Mouse (Mus musculus) megakaryocyte-erythroid progenitor cell, adult 5-6 weeks (primary cell): Measurements from ENCODE around the gene Hoxa13. TPM values are rescaled to one million over a fixed set of nuclear protein-coding genes. Genes with fewer than 3 reads are reported as not detected.

Experiments
- ATAC-seq: replicated peaks from 2 replicates; pipeline ENCODE4 v1.8.0; 2016; ENCODE audit warnings: mild to moderate bottlenecking, inconsistent platforms; ENCODE audit not compliant: severe bottlenecking, poor library complexity, low FRiP score, low TSS enrichment
- total RNA-seq, 2 experiments: library from RNA; stranded (forward) in 1 of 2; stranded (reverse) in 1 of 2; fragments of 200-1000, 215-1000 nt in 1 of 2; fragments of >200 nt in 1 of 2; fragmentation: Nextera tagmentation in 1 of 2; gene quantifications; 2 replicates each; pipeline ENCODE4 v1.2.3; 2014 to 2017

Hoxa13 gene
- total RNA-seq, 2 experiments from 2014 or later, result not detected

DNA sequence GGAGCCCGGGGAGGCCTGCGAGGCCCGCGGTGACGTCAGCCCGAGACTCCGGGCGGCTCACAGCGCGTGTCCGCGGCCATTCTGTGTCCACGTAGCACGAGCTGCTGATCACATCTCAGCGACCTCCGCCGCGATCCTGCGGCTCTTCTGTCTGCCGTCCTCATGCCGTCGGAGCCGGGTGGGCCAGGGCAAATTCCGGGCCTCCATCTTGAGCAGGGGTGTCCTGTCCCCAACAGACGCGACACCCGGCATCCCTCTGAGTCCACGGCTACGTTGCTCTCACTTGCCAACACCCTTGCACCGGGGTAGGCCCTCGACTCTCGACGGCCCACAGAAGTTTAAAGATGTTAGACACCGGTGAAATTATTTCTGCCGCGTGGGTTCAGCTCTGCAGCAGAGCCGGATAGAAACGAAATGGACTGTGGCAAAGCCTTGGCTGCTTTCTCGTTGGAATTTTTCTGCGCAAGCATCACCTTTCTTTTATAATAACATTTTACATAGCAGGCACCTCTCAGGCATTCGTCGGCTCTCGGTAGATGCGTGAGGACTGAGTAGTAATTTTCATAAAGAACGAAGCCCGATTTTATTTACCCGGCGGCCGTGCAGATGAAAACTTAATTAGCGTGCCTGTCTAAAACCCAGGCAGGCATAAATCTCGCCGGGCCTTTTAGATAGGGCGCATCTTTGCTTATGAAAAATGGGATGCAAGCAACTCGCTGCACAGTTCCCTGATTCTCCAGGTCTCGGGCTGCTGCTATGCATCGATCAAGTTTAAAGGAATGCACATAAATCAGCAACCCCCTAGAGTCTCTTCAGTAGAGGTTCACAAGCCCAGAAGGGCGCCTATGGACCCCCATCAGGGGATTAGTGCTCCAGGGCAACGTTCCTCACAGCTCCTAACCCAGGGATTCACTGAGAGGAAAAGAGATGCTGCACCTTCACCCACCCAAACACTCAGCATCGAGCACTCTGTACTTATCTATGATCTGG, 6.9 kb downstream of the Hoxa13 start:
- ATAC-seq, result no peak

DNA sequence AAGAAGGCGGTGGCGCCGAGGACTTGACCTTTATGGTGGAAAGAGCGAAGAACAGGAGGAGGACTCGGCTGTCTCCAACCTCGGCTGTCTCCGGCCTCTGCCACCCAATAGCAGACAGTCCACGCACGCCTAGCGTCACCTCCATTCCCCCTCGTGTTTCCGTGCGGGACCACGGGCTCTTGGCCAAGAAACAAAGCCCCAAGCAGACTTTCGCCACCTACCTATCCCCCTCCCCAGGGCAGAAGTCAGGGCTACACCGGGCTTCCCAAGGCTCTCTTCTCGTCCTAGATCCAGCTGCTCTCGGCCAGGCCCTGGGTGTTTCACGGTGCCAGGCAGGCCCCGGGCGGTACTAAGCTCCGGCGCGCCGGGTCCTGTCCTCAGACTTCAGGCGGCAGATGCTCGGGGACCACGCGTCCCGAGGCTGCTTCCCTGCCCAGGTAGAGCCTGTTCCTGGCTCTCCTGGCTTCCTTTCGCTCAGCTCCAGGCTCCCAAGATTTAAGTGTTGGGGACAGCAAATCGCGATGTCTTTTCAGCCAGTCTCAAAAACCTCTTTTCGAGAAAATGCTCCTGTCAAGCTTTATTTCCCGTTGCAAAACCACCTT, 7.8 kb downstream of the Hoxa13 start:
- ATAC-seq, result peak; percentile 9; the same call in 1 of the 2 replicates

DNA sequence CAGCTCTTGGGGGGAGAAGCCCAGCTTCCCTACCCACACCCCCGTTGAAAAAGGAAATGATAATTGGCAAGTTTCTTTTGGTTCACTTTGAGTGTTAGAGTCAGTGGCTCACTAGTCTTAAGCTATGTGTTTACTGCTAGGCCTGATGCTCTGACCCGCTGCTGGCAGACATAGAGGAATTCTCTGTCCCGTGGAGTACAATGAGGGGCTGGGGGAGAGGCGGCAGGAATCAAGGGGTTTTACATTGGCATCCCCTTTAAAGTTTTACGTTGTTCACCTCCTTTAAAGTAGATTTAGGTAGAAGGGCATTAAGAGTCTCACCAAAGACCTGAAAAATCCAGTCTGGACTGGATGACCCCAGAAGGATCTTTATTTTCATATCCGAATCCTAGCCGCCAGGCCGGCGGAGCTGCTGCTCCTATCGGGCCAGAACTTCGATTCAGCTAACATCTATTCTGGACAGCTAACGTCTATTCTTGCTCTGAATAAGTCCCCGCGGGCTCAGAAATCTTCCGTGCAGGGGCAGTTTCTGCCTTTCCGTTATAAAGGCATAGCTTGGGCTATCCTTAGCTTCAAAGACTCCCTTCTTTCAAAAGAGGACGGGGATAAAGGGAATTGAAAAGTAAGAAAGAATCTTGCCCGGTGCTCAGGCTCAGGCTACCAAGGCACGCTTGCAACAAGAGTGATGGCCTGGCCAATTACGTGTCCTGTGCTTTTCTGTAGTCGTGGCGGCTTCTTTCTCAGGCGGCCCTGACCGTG, 8.5 kb downstream of the Hoxa13 start:
- no peak for ATAC-seq

DNA sequence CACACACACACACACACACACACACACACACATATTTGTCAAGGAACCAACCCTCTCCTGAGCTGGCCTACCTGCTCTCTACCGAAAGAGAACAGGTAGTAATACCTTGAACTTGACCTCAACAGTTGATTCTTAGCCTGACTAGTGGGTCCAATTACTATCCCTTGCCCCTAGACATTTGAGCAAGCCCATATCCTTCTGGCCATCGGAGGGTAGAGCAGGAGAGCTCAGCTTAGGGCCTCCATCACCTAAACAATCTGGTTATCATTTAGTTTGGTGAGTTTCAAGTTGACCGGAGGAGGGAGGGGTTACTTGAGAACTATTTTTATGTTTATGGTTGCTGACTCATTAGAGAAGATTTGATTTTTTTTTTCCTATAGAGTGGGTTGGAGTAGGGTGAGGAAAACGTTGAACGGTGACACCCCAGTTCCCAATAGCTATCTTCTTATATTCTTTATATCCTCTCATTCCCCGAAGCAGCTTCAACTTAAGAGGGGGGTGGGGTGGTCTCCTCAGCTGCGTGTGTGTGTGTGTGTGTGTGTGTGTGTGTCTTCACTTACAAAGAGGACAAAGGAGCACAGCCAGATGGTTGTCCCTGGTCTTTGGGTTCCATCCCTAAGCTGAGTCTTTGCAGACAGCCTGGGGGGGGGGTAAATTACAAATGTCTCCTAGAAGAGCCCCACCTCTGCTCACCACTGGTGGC, 9.4 kb downstream of the Hoxa13 start:
- no peak for ATAC-seq

DNA sequence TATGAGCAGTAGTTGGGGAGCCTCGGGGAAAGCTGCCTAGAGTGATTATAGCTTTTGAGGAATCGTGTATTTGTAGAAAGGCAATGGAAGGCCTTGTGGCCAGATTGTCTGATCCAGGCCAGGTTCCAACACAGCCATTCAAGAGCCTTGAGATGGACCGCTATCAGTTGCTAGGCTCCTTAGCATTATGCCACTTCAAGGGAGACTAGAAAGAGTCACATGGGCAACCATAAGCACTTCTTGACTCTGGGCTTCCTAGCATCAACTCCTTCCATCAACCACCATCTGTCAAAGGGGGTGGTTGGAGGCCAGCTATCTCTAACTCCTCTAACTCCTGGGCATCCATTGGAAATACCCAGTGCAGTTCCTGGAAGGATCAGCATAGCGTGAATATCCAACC, 10.9 kb downstream of the Hoxa13 start:
- no peak for ATAC-seq

DNA sequence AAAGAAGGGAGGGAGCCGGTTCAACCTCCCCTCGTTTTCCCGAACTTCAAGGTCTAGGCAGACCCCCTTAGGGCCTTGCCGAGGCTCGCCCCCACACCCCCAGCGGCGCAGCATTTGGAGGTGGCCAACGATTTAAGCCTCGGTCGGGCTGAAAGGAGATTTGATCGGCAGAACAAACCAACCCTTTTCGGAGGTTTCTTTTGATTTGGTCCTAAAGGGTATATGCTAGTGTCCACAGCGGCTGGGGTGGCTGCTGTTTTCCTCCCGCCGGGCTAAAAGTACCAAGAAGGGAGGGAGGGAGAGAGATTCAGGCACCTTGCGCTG, 11.3 kb downstream of the Hoxa13 start:
- ATAC-seq, result no peak

DNA sequence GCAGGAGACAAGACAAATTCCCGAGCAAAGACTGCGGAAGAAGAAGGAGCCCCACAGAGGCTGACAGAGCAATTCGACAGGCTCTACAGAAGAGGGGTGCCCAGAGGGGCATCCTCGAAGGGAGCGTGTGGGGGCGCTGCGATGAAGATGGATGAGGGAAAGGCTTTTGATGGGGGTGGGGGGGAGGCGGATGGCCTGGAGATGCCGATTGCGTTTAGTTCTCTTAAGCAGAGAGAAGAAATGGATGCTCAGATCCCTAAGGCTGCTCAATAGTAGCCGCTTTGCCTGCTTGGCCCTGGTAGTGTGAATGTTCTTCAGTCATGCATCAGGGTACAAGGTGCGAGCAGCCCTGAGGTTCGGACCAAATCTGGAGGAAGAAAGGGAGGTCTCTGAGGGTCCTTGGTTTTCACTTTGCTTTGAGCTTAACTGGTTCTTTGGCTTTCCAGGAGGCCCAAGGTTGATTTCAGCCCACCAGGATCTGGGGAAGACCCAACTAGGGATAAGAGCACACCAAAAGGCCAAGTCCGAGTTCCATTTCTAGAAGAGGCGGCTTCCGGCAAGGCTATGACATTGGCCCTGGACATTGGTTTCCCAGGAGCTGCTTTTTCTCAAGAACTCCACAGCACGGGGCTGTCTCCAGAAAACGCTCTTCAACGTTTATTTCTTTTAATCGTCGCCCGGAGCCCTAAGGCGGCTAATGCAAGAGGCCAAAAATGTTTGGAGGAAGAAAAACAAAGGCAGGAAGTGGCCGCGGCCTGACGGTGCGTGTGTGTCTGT, 11.9 kb downstream of the Hoxa13 start:
- ATAC-seq, result no peak

DNA sequence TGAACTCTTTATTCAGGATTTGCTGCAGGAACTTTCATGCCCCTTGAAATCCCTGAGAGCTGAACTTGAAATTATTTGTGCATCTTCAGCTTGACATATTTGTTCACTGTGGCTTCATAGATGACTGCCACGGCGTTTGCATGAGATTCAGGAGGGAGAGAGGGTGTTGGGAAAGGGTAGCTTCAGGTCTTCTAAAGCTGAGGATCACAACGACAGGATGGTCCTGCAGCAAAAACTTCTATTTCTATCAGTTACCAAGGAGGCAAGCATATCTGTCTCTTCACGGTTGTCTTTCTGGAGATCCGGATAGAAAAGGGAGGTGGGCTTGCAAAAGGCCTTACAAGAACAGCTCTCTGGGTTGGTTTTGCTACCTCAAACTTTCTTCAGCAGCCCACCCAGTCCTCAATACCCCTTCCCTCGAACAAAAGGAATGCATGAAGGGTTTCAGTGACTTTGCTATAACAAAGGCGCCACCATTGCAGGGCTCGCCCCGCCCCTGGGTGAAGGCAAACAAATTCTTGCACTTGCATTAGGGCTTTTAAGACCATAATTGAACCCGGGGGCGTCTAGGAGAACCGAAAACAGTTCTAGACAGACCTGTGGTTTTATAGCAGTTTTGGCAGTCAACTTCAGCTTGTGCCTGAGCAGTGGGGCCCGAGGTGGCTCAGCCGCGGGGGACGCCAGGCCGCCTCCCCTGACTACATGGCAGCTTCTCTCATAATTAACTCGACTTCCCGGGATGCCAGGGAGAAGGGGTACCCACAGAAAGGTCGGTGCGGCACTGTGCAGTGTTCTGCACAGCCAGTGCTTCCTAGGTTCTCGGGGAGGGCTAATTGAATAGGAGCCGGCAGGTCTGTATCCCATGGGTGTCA, 12.7 kb downstream of the Hoxa13 start:
- ATAC-seq, result no peak

DNA sequence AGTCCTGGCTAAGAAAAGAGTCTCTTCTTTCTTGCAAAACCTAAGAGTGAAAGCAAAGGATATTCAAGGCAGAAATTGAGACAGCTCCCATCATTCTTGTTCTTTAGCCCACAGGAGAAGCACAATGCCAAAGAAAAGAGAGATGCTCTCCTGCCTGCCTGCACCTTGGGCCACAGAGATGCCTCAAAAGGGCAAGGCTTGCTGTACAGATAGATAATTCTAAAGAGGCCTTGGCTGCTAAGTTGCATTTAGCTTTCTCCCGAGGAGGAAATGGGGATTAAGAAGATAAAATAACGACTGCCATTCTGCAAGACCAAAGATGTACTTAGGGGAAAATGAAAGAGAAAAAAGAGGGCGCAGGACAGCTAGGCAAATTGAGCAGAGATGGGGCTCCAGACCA, 13.8 kb downstream of the Hoxa13 start:
- no peak for ATAC-seq

DNA sequence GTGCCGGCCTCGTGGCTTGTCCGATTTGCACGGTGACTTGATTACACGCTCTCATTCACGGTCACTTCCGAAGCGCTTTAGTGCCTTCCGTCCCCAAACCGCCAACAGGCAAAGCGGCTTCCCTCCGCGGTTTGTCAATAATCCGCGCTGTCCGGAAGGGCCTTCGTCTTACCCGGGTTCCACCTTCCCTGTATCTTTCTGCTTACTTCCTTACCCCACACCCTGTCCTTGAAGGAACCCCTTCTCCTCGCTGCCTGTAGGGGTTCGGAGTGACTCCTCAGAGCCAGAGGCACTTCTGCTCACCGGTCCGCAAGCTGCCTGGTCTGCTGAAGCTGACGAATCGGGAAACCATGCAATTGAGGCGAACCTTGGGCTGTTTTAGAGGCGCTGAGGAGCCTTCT, 14.3 kb downstream of the Hoxa13 start:
- ATAC-seq, result no peak

DNA sequence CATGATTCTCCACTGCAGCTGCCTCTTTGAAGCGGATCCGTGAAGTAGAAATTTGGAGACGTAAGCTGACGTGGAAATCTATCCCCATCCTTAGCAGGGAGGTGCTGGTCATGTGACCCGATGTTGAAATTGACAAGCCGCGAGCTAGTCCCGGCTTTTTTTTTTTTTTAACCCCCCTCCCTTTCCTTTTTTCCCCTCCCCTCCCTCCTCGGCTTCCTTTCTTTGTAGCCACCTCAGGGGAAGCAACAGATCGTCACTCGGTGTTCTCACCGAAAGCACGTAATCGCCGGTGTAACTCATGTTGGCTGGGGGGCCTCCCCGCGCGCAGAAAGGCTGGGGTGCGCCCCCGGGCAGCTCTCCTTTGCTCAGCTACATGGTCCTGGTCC, 14.9 kb downstream of the Hoxa13 start, which contains the start of gene Hoxa11:
Hoxa11 (minus strand) TSS at position 54 of the 386 bp plus-strand sequence.
- no peak for ATAC-seq

DNA sequence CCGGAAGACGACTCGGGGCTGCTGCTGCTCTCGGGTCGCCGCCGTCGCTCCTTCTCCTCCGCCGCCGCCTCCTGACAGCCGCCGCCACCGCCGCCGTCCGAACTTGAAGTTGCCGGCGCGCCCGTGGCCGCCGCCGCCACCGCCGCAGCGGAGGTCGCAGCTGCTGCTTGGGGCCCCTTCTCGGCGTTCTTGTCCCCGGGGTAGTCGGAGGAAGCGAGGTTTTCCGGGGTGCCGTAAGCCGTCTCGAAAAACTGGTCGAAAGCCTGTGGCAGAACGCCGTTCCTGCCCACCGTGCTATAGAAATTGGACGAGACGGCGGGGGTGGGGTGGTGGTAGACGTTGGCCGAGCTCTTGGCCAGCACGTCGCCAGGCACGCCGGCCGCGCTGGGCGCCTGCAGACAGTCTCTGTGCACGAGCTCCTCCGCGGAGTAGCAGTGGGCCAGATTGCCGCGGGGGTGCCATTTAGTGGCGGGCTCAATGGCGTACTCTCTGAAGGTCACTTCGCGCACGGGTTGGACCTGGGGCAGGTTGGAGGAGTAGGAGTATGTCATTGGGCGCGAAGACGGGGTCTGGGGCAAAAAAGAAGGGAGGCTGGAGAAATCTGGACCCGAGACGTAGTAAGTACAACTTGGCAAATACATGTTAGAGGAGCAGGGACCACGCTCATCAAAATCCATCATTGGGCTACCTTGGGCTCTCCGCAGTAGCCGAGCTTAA, 15.5 kb downstream of the Hoxa13 start:
- ATAC-seq, result no peak

DNA sequence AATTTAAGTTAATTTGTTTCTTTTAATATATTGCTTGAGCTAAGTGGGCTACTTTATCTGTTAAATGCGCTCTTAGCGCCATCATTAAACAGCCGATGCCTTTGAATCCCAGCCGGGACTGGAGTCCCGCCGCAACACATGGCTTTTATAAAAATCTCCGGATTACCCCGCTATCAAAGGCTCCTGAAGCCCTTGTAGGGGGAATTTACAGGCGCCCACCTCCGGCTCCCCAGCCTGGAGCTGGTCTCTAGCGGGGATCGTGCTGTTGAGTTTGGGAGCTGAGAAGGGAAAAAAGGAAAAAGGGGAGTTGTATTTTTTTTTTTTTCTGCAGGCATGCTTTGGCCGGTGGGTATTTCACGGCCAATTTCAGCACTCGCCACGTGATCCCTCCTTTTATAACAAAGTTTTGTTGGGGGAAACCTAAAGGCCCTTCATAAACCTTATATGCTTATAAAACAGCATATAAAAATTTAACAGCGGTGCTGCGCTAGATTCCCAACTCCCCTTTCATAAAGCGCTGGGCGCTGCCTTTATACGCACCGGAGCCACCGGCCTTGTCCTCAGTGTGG, 16.1 kb downstream of the Hoxa13 start:
- ATAC-seq, result no peak

DNA sequence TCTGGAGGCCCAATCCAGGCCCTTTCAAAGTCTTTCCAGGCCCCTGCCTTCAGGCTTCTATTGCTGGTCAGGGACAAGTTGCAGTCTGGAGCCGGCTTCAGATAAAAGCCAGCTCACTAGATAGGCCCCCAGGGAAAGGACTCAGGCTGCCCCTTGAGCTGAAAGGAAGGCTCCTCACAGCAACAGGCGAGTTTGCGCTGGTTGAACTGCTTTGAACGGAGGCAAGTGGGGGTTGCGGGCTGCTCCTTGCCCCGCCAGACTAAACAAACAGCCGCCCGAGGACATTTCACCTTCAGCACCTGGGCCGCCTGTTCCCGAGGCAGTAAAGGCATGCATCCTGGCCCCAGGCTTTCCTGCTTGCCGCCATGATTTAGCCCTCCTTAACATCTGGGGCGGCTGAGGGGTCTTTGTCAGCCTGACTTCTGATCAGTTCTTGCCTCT, 17.0 kb downstream of the Hoxa13 start:
- no peak for ATAC-seq

DNA sequence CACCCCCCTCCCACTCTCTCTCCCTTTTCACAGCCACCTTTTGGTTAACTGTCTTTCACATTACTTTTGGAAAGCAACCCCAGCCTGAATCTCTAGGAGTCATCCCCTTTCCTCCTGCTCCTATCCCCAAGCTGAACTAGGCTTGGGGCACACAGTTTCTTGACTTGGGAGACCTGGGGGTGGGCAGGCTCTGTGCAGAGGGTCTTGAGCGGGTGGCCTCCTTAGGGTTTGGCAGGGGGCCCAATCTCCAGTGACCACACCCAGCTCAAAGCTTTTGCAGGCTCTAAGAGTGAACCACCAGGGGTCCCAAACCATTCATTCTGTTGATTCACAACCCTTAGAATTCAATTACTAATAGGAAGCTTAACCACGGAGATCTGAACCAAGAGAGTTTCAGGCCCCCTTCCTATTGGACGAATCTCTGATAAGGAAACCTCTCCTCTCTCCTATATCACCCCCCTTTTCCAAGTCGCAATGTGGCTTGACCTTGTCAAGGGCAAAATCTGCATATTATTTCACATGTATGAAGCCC, 17.8 kb downstream of the Hoxa13 start:
- no peak for ATAC-seq

DNA sequence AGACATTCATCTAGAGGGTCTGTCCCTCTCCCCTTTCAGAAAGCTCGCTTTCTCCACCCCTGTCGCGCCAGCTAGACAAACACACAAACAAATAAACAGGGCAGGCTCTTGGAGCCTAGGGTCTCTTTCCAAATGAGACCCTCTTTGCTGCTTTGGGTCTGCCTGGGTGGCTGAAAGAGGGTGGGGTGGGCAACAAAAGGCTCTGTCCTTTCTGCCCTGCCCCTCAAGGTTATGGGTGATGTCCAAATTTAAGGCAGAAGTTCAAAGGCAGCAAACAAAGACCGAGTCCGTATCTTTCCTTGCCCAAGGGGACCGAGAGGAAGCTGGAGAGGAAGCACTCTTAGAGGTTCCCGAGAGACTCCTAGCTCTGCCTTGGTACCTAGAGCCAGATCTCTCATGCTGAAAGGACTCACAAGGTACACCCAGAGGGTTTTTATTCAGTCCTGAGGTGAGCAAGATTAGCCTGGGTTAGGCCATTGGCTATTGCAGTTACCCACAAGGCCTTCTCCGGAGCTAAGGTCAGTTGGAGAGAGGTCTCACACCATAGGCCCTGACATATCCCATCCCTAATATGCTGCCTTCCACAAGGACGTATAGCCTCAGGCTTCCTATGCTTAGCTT, 19.6 kb downstream of the Hoxa13 start:
- ATAC-seq, result no peak
